Mouse (Mus musculus) kidney, embryonic 16.5 days (tissue): ENCODE data around the gene Erc2. TPM values are rescaled to one million over a fixed set of nuclear protein-coding genes. Genes with fewer than 3 reads are reported as not detected.

Source experiments
- ATAC-seq: fragments of 200-750 bp; cut with Nextera tagmentation; 2 replicates; pipeline ENCODE4 v1.8.0; 2017; ENCODE audit warnings: moderate TSS enrichment; ENCODE audit not compliant: low FRiP score, low TSS enrichment
- H3K27ac ChIP-seq: fragments of 300-500 bp; sonication (generic); 2 replicates; pipeline ENCODE4 v1.5.1; 2014; ENCODE audit warnings: low read length
- H3K27me3 ChIP-seq: fragments of 300-500 bp; sonication (generic); 2 replicates; pipeline ENCODE4 v1.6.1; 2014; ENCODE audit warnings: low read length, control low read depth, mixed read lengths; ENCODE audit not compliant: insufficient read depth
- H3K36me3 ChIP-seq: fragments of 300-500 bp; sonication (generic); 2 replicates; pipeline ENCODE4 v1.6.1; 2014; ENCODE audit warnings: low read length, control low read depth, mixed read lengths; ENCODE audit not compliant: insufficient read depth
- H3K4me1 ChIP-seq: fragments of 300-500 bp; sonication (generic); 2 replicates; pipeline ENCODE4 v1.6.1; 2014; ENCODE audit warnings: low read length, control low read depth, mixed read lengths; ENCODE audit not compliant: insufficient read depth
- H3K4me2 ChIP-seq: fragments of 300-500 bp; sonication (generic); replicated peaks from 2 replicates; pipeline ENCODE4 v1.6.1; 2014; ENCODE audit warnings: low read depth, low read length
- H3K4me3 ChIP-seq: fragments of 300-500 bp; sonication (generic); 2 replicates; pipeline ENCODE4 v1.5.1; 2014; ENCODE audit warnings: mild to moderate bottlenecking, low read length
- H3K9ac ChIP-seq: fragments of 300-500 bp; sonication (generic); replicated peaks from 2 replicates; pipeline ENCODE4 v1.6.1; 2014; ENCODE audit warnings: low read length
- H3K9me3 ChIP-seq: fragments of 300-500 bp; sonication (generic); 2 replicates; pipeline ENCODE4 v1.6.1; 2016; ENCODE audit warnings: low read length, control low read depth
- WGBS: fragments of 180-500 bp; shearing (Covaris S2); extraction: QIAGEN DNeasy Blood & Tissue Kit; methylation state at CpG from one replicate; pipeline ENCODE4 v1.1.7; 2014; 5-methylcytosine and 5-hydroxymethylcytosine counted together
- polyA plus RNA-seq: library from polyadenylated mRNA; unstranded; fragments of >200 nt; fragmentation: Nextera tagmentation; extraction: Ambion mirVana; gene quantifications from 2 replicates; pipeline ENCODE4 v1.2.1, GENCODE M21; 2015

Erc2 gene
- polyA plus RNA-seq, 1 experiment from 2014 or later = 4.9 TPM

DNA sequence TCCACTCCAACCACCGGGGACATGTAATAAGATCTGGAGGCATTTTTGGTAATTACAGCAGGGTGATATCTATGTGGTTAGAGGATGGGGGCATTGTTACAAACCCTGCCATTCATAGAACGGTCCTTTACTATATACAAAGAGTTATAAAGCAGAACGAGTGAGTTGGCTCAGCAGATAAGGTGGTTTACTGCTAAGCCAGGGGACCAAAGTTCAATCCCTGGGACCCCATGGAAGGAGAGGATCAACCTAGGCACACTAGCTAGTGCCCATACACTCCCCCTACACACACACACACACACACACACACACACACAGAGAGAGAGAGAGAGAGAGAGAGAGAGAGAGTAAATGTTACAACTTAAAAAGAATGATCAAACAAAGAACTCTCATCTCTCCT is 835.2 kb downstream of the Erc2 start:
- no peaks in the 10 kb centered on the region for H3K4me1 ChIP-seq
- H3K36me3 ChIP-seq = no peaks in the 10 kb centered on the region
- no peaks in the 10 kb centered on the region for H3K27me3 ChIP-seq
- WGBS = 86% methylated on average over 3 of the region's 3 CpGs
- no peak overlapping the region for H3K4me3 ChIP-seq
- H3K9ac ChIP-seq = no peak overlapping the region
- H3K27ac ChIP-seq = no peak overlapping the region
- no peak overlapping the region for H3K4me2 ChIP-seq
- ATAC-seq = no peak
- H3K9me3 ChIP-seq = no peaks in the 10 kb centered on the region

DNA sequence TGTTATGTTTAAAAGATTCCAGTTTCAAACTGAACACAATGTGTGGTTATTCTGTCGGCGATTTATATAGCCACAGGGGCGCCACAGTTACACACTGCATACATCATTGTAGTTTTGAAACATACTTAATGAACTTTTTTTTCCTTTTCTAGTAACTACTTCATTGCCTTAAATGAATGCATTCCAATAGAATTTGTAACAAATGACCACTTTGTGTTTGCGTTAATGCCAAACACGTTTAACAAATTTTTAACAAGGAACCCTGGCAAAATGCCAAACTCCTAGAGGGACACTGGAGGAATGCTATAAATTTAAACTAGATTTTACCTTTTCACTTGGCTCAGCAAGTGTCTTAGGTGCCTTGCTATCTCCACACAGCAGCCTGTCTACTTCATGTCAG is 845.7 kb downstream of the Erc2 start:
- H3K4me2 ChIP-seq = no peak overlapping the region
- H3K4me3 ChIP-seq = no peak overlapping the region
- peaks cover 27% of the 10 kb centered on the region for H3K4me1 ChIP-seq
- 43% methylated on average over 5 of the region's 5 CpGs for WGBS
- no peaks in the 10 kb centered on the region for H3K36me3 ChIP-seq
- H3K27ac ChIP-seq = peak overlapping the region; percentile 20; the same call in 1 of the 2 replicates
- no peak overlapping the region for H3K9ac ChIP-seq
- no peaks in the 10 kb centered on the region for H3K9me3 ChIP-seq
- no peaks in the 10 kb centered on the region for H3K27me3 ChIP-seq
- no peak for ATAC-seq

DNA sequence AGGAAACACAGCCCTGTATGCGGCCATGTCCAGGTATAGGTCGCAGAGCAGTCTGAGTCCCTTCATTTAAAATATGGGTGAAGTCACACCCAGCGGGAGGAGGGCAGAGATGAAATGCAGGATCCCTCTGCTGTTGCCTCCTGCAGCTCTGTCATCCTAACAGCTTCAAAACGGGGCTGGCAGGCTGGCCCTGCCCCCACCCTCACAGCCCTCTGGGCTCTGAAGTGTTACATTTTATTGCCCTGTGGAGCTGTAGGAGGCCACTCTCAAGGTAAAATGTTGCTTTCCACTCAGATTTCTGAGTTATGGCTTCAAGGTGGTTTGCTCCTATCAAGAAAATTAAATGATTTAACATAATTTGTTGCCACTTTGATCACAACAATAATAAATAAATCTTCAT is 847.5 kb downstream of the Erc2 start:
- Histone ChIP-seq H3K27ac (no peak overlapping the region), H3K4me1 (peaks cover 27% of the 10 kb centered on the region), H3K4me3 (no peak overlapping the region), H3K4me2 (no peak overlapping the region), H3K9me3 (no peaks in the 10 kb centered on the region), H3K36me3 (no peaks in the 10 kb centered on the region), H3K27me3 (no peaks in the 10 kb centered on the region), H3K9ac (no peak overlapping the region)
- ATAC-seq = peak; percentile 75; the same call in 1 of the 2 replicates
- 5% methylated on average over 4 of the region's 4 CpGs for WGBS

DNA sequence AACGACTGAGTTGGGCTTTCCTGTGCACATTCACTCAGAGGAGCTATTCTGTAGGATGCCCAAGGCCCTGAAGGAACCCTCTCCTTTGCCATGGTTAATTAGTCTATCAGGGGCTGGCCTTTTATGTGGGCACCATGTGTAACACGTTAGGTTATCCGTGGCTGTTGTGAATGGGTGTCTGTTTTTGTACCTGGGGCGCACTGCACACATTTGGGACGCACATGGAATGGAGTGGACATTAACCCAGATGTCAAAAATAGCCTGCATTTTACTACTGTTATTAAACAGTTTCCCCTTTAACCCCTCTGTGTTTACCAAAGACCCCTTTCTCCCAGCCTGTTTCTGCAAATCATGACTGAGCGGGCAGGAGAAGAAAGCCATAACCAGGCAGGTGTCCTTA is 848.0 kb downstream of the Erc2 start:
- Histone ChIP-seq H3K4me2 (no peak overlapping the region), H3K4me1 (peaks cover 24% of the 10 kb centered on the region), H3K9me3 (no peaks in the 10 kb centered on the region), H3K36me3 (no peaks in the 10 kb centered on the region), H3K9ac (no peak overlapping the region), H3K4me3 (no peak overlapping the region), H3K27ac (no peak overlapping the region), H3K27me3 (no peaks in the 10 kb centered on the region)
- no peak for ATAC-seq
- WGBS = 15% methylated on average over 6 of the region's 6 CpGs

DNA sequence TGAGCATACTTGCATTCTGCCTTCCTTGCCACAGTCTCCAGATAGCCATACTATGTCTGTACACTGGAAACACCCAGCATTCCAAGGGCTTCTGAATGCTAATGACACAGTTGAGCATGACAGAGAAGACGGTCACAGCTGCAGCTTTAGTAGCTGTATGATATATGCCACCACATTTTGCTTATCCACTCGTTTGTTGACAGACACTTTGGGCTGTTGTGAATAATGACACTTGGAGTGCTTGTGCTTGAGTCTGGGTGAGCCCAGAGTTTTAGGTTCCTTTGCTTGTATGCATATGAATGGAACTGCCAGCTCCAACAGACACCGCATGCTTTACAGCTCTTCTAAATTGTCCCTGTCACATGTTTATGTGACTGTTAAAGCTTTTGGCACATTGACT is 852.8 kb downstream of the Erc2 start:
- Histone ChIP-seq H3K36me3 (no peaks in the 10 kb centered on the region), H3K27me3 (no peaks in the 10 kb centered on the region), H3K9ac (no peak overlapping the region), H3K27ac (no peak overlapping the region), H3K4me3 (no peak overlapping the region), H3K9me3 (no peaks in the 10 kb centered on the region), H3K4me1 (0 out of 2 replicates have a peak, but pooled peaks cover 5% of the 10 kb centered on the region), H3K4me2 (no peak overlapping the region)
- ATAC-seq = 0 out of 2 replicates have a peak, but pooled peaks have one; percentile 39
- 30% methylated on average over 3 of the region's 3 CpGs for WGBS

DNA sequence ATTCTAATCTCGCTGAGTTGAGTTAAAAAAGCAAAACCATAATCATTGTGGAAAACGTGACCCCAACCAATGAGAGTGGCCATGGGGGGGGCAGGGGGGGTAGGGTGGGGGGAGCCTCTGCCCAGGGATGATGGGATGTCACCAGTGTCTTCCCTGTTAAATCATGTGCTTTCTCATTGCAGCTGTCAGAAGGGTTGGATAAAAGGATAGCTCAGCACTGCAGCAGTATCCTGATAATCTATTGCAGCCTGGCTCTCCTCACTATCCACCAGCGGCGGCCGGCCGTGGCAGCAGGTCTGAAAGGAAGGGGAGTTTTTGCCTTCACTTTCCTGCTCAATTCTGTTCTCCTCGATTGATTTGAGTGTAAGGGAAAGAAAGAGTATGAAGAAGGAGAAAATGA is 853.2 kb downstream of the Erc2 start:
- Histone ChIP-seq H3K9ac (no peak overlapping the region), H3K4me1 (0 out of 2 replicates have a peak, but pooled peaks cover 1% of the 10 kb centered on the region), H3K9me3 (no peaks in the 10 kb centered on the region), H3K27ac (no peak overlapping the region), H3K4me2 (no peak overlapping the region), H3K4me3 (no peak overlapping the region), H3K27me3 (no peaks in the 10 kb centered on the region), H3K36me3 (no peaks in the 10 kb centered on the region)
- WGBS = 24% methylated on average over 7 of the region's 7 CpGs
- no peak for ATAC-seq

DNA sequence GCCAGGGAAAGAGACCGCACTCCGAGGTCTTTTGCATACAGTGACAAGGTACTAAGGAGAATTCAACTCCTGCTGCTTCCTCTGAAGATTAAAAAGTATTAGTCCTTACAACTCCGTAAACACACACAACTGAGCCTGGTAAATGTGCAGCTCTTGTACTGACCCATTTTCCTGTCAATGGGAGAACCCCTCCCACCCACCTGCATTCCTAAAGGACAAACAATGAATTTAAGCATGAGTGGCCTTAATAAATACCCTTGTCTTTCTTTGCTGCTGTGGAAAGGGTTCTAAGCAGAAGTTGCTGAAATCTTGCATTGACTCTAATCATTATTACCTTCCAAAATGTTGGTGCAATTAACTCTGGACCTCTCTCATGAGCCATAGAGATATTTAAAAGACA is 854.5 kb downstream of the Erc2 start:
- no peak overlapping the region for H3K9ac ChIP-seq
- H3K36me3 ChIP-seq = no peaks in the 10 kb centered on the region
- no peaks in the 10 kb centered on the region for H3K9me3 ChIP-seq
- H3K27me3 ChIP-seq = no peaks in the 10 kb centered on the region
- ATAC-seq = no peak
- H3K4me3 ChIP-seq = no peak overlapping the region
- no peak overlapping the region for H3K27ac ChIP-seq
- no peaks in the 10 kb centered on the region for H3K4me1 ChIP-seq
- no peak overlapping the region for H3K4me2 ChIP-seq
- WGBS = 78% methylated on average over 3 of the region's 3 CpGs

DNA sequence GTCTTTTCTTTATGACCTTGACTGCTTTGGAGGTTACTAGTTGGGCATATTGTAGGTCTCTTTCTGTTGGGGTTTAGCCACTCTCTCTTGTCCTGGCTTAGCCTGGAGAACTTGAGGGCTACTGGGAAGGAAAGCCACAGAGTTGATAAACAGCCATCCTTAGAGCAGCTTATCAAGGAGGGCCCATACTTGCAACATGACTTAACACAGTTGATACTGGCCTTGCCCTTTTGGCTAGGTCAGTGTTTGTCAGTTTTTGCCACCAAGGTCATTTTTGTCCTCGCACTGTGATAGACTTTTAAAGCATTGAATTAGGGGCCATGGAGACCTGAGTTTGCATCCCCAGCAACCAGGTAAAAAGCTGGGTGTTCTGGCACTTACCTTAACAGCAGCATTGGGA is 858.6 kb downstream of the Erc2 start:
- Histone ChIP-seq H3K4me3 (no peak overlapping the region), H3K4me1 (no peaks in the 10 kb centered on the region), H3K9me3 (no peaks in the 10 kb centered on the region), H3K36me3 (no peaks in the 10 kb centered on the region), H3K27ac (no peak overlapping the region), H3K4me2 (no peak overlapping the region), H3K9ac (no peak overlapping the region), H3K27me3 (no peaks in the 10 kb centered on the region)
- no peak for ATAC-seq
- WGBS = 84% methylated on average over 1 of the region's 1 CpGs

DNA sequence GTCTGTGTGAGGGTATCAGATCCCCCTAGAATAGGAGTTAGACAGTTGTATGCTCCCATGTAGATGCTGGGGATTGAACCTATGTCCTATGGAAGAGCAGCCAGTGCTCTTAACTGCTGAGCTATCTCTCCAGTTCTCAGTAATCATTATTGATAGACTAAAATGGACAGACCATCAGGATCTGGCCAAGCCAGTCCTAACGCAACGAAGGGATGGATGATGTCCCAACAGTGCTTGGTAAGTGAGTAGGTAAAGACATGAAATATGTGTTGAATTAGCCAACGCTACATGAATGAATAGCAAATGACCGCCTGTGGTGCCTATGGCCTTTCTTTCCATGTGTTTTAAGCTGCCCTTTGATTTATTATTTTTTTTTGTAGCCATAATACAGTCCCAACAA is 871.6 kb downstream of the Erc2 start:
- no peaks in the 10 kb centered on the region for H3K36me3 ChIP-seq
- H3K4me3 ChIP-seq = no peak overlapping the region
- no peaks in the 10 kb centered on the region for H3K27me3 ChIP-seq
- no peaks in the 10 kb centered on the region for H3K4me1 ChIP-seq
- H3K4me2 ChIP-seq = no peak overlapping the region
- no peak overlapping the region for H3K27ac ChIP-seq
- no peak overlapping the region for H3K9ac ChIP-seq
- no peaks in the 10 kb centered on the region for H3K9me3 ChIP-seq
- no peak for ATAC-seq
- 89% methylated on average over 4 of the region's 4 CpGs for WGBS

DNA sequence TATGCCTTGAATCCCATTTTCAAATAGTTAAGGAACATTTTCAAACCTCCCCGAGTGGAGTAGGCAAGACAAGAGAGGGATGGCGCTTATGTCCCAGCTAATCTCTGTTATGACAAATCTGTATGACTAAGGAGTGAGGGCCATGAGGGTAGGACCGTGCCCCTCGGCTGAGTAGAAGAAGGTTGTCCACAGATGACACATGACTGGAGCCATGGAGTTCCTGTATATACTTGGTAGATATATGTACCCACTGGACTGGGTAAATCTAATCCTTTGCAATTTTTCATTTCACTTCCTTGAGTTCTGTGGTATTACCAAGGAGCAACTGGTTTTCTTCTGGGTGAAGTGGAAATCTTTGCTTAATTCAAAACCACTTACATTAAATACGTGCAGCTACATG is 872.0 kb downstream of the Erc2 start:
- Histone ChIP-seq H3K9me3 (no peaks in the 10 kb centered on the region), H3K27me3 (no peaks in the 10 kb centered on the region), H3K4me3 (no peak overlapping the region), H3K9ac (no peak overlapping the region), H3K4me2 (no peak overlapping the region), H3K36me3 (no peaks in the 10 kb centered on the region), H3K27ac (no peak overlapping the region), H3K4me1 (no peaks in the 10 kb centered on the region)
- WGBS = 89% methylated on average over 5 of the region's 5 CpGs
- ATAC-seq = no peak
